Mouse (Mus musculus): ENCODE data around the gene Pcf11. TPM values are rescaled to one million over a fixed set of nuclear protein-coding genes. Genes with fewer than 3 reads are reported as not detected.

Pcf11 gene
- polyA plus RNA-seq, 1 experiment from 2014 or later = 9.5 TPM

DNA sequence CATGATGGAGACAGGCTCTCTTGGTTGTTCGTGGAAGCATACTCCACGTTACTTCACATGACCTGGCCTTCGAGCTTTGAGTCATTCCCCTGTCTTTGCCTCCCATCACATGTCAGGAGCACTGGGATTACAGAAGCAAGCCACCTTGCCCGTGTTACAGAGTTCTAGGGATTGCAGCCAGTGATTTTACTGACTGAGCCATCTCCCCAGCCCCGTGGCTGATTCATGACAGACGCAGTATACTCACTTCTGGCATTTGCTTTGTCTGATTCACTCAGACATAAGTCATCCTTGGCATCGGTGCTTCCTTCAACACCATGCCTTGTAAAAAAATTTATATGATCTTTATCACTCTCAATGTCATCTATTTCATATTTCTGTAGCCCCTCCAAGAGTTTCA lies 64.8 kb downstream of the Pcf11 start:
- 67% methylated on average over 7 of the region's 7 CpGs for WGBS (ENCODE audit: insufficient replicate concordance)
- Histone ChIP-seq H3K4me3 (ENCODE audit: low read depth, low read length) (no peak overlapping the region), H3K27me3 (ENCODE audit: control insufficient read depth, insufficient read depth, low read depth, low read length) (no peaks in the 10 kb centered on the region), H3K36me3 (ENCODE audit: control insufficient read depth, insufficient read depth) (no peaks in the 10 kb centered on the region), H3K9me3 (replicated peaks; ENCODE audit: control insufficient read depth, low read length) (no peaks in the 10 kb centered on the region), H3K27ac (ENCODE audit: low read length) (no peak overlapping the region), H3K9ac (ENCODE audit: low read depth, low read length) (no peak overlapping the region), H3K4me1 (ENCODE audit: control insufficient read depth, low read depth, low read length) (no peaks in the 10 kb centered on the region), H3K4me2 (ENCODE audit: low read depth, low read length) (no peak overlapping the region)
- no peak for ATAC-seq (ENCODE audit: low read depth)

Other genes starting within 250 kb of the Pcf11 start
- gene Ccdc90b, start 108.8 kb downstream of the Pcf11 start, polyA plus RNA-seq (2015; fragmentation: Nextera tagmentation; extraction: Ambion mirVana) = 11.8 and 14.9 TPM in 2 replicates
- gene Ankrd42, start 32.8 kb downstream of the Pcf11 start, polyA plus RNA-seq (2015; fragmentation: Nextera tagmentation; extraction: Ambion mirVana) = 0.33 and 0.43 TPM in 2 replicates
- 5.3 and 5.6 TPM in 2 replicates for gene Rab30, start 71.7 kb upstream of the Pcf11 start, polyA plus RNA-seq (2015; fragmentation: Nextera tagmentation; extraction: Ambion mirVana)
- 10.0 and 10.2 TPM in 2 replicates for gene Ddias, start 204.3 kb upstream of the Pcf11 start, polyA plus RNA-seq (2015; fragmentation: Nextera tagmentation; extraction: Ambion mirVana)
- 12.2 and 15.0 TPM in 2 replicates for gene Prcp, start 204.5 kb upstream of the Pcf11 start, polyA plus RNA-seq (2015; fragmentation: Nextera tagmentation; extraction: Ambion mirVana)

Measured in liver, embryonic 16.5 days (tissue).